Mouse (Mus musculus) adrenal gland, postnatal 36 days (tissue): Measurements from ENCODE around the gene Vmn2r63. TPM values are rescaled to one million over a fixed set of nuclear protein-coding genes. Genes with fewer than 3 reads are reported as not detected.
"Not testable (repeated sequence)": the region's sequence is repeated elsewhere in the genome, so short reads cannot be mapped to it uniquely, and the experiment has no call there.

Experiments used
- DNase-seq, 2 experiments: peaks; one replicate each; pipeline ENCODE4 v3.0.0; 2021; ENCODE audit warnings: mixed read lengths in 1 of 2
- long read RNA-seq, 2 experiments: library from polyadenylated mRNA; stranded (forward); transcript quantifications; one replicate each; pipeline ENCODE4 v2.0.0; 2021; ENCODE audit warnings: borderline sequencing depth in 2 of 2
- microRNA-seq: library from miRNA; unstranded; fragments of <30 nt; microRNA quantifications from one replicate; pipeline ENCODE4 v1.2.0, GENCODE M21; 2021
- total RNA-seq, 2 experiments: library from RNA; stranded (reverse); gene quantifications; 2 replicates each; pipeline ENCODE4 v1.2.3; 2021

The Vmn2r63 gene
- total RNA-seq = not detected
- long read RNA-seq, experiment 1 = 0 reads
- long read RNA-seq, experiment 2 = 0 reads

DNA sequence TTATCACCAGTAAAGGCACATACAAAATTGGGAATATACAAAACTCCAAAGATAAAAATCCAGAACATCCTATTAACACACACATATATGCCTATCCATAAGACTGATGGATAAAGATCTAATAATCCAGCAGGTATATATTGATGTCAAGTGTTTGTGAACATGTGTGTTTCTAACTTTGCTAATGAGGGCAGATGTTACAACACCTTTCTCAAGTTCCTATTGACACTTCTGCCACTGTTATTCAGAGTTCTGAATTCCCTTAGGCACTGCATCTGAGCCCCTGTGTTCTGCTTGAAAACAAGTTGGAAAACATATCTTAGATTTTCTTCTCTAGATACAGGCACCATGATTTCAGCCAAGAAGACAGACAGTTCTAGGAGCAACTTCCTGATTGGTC lies at the start of gene Vmn2r63:
TSS of gene Vmn2r63 (minus strand) at position 101 of the 400 bp plus-strand sequence.
- DNase-seq = not testable (repeated sequence)

DNA sequence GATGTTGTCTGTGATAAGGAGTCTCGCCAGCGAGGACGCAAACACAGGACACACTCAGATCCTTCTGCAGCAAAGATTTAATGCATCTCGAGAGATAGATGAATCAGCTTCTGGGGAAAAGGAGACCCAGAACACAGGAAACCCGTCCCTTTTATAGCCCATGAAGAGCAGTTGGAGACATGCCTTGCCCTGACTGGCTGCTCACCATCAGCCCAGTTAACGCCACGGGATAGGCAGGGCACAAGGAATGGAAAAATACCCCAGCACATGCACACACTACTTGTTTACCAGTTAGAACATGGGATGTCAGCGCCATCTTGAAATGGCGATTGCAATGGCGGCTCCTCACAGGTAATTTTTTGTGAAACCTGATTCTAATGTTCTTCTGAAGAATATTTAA lies 47.1 kb upstream of the Vmn2r63 start:
- DNase-seq = no peak

GRCm38 (mm10) chr7:42980098-42980497 lies 46.5 kb upstream of the Vmn2r63 start:
- DNase-seq = no peak

DNA sequence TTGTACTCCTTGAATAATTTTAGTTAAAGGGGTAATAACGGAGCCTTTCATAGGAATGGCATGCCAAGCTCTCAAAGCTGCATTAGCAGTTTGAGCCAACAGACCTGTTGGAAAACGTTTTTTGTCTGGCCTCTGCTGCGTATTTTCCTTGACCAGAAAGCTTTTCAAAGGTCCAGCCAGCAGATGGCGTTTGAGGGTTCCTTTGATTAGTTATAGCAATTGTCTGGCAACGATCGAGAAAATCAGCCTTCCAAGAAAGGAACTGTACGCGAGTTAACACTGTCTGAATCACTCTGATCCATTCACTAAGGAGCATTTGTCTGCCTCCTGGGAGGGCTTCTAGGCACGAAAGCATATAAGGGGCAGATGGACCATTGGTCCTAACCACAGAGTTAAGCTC lies 31.6 kb upstream of the Vmn2r63 start:
- DNase-seq = no peak

- not testable (repeated sequence) for DNase-seq
Observed at GRCm38 (mm10) chr7:42898067-42898466, 35.6 kb downstream of the Vmn2r63 start.

GRCm38 (mm10) chr7:42878090-42878489 lies 55.5 kb downstream of the Vmn2r63 start:
- no peak for DNase-seq

GRCm38 (mm10) chr7:42866801-42867458 lies 66.7 kb downstream of the Vmn2r63 start, which contains the start of gene Gm2381:
Gene Gm2381, minus strand, starts transcription at chr7:42867234.
- DNase-seq = not testable (repeated sequence)

Small RNA genes lying within 50 kb of the gene (microRNA-seq; reads per million reads assigned to microRNA genes)
- not detected for gene Gm23256

Other genes starting within 250 kb of the Vmn2r63 start
- 1 to 10 TPM; 4.6 to 5.6 TPM for gene Zfp975, start 241.1 kb downstream of the Vmn2r63 start, total RNA-seq
- under 1 TPM in 1 of 2 experiments, not detected in 1; 0.20 TPM for gene Gm17067, start 206.8 kb downstream of the Vmn2r63 start, total RNA-seq
- not detected for gene Vmn2r62, start 140.3 kb downstream of the Vmn2r63 start, total RNA-seq
- under 1 TPM; 0.13 to 0.16 TPM for gene Gm2381, start 66.6 kb downstream of the Vmn2r63 start, total RNA-seq
- gene Gm9268, start 84.9 kb upstream of the Vmn2r63 start, total RNA-seq = not detected
- gene Zfp936, start 180.4 kb upstream of the Vmn2r63 start, total RNA-seq = not detected